Mouse (Mus musculus): ENCODE results near the gene Nek7.
A peak's percentile ranks its signal among the peaks of the same experiment; 100 is the strongest.

The Nek7 gene

GRCm38 (mm10) chr1:138571565-138572361 is 48.2 kb downstream of the Nek7 start:
- no peak for DNase-seq (ENCODE audit: extremely low read depth, low read depth)

GRCm38 (mm10) chr1:138571038-138571441 is 48.9 kb downstream of the Nek7 start:
- no peak for DNase-seq (ENCODE audit: extremely low read depth, low read depth)

- no peak for DNase-seq (ENCODE audit: extremely low read depth, low read depth)
Measured at GRCm38 (mm10) chr1:138568434-138569232, 51.3 kb downstream of the Nek7 start.

- no peak for DNase-seq (ENCODE audit: extremely low read depth, low read depth)
Measured at GRCm38 (mm10) chr1:138567946-138568345, 52.0 kb downstream of the Nek7 start.

GRCm38 (mm10) chr1:138564677-138565076 is 55.3 kb downstream of the Nek7 start:
- no peak for DNase-seq (ENCODE audit: extremely low read depth, low read depth)

GRCm38 (mm10) chr1:138560733-138561132 is 59.2 kb downstream of the Nek7 start:
- DNase-seq (ENCODE audit: extremely low read depth, low read depth), result no peak

- DNase-seq (ENCODE audit: extremely low read depth, low read depth), result no peak
Measured at GRCm38 (mm10) chr1:138559213-138560101, 60.5 kb downstream of the Nek7 start.

- DNase-seq (ENCODE audit: extremely low read depth, low read depth), result no peak
Measured at GRCm38 (mm10) chr1:138558342-138558741, 61.6 kb downstream of the Nek7 start.

- DNase-seq (ENCODE audit: extremely low read depth, low read depth), result no peak
Measured at GRCm38 (mm10) chr1:138554926-138555325, 65.0 kb downstream of the Nek7 start.

GRCm38 (mm10) chr1:138550184-138550583 is 69.8 kb downstream of the Nek7 start:
- DNase-seq (ENCODE audit: extremely low read depth, low read depth), result peak; percentile 9

- DNase-seq (ENCODE audit: extremely low read depth, low read depth), result no peak
Measured at GRCm38 (mm10) chr1:138542170-138542515, 77.8 kb downstream of the Nek7 start.

GRCm38 (mm10) chr1:138541495-138542169 is 78.3 kb downstream of the Nek7 start:
- no peak for DNase-seq (ENCODE audit: extremely low read depth, low read depth)

- DNase-seq (ENCODE audit: extremely low read depth, low read depth), result no peak
Measured at GRCm38 (mm10) chr1:138539713-138540112, 80.2 kb downstream of the Nek7 start.

- no peak for DNase-seq (ENCODE audit: extremely low read depth, low read depth)
Measured at GRCm38 (mm10) chr1:138538217-138538616, 81.7 kb downstream of the Nek7 start.

- DNase-seq (ENCODE audit: extremely low read depth, low read depth), result no peak
Measured at GRCm38 (mm10) chr1:138535758-138536574, 84.0 kb downstream of the Nek7 start.

- no peak for DNase-seq (ENCODE audit: extremely low read depth, low read depth)
Measured at GRCm38 (mm10) chr1:138530604-138531003, 89.3 kb downstream of the Nek7 start.

GRCm38 (mm10) chr1:138523962-138524361 is 96.0 kb downstream of the Nek7 start:
- no peak for DNase-seq (ENCODE audit: extremely low read depth, low read depth)

- DNase-seq (ENCODE audit: extremely low read depth, low read depth), result no peak
Measured at GRCm38 (mm10) chr1:138518235-138518634, 101.7 kb downstream of the Nek7 start.

- no peak for DNase-seq (ENCODE audit: extremely low read depth, low read depth)
Measured at GRCm38 (mm10) chr1:138517360-138518099, 102.4 kb downstream of the Nek7 start.

Data from MEL-GATA-1-ER (cell line).